Mouse (Mus musculus): ENCODE results near the gene Mup19.
"Not testable (repeated sequence)": the region's sequence is repeated elsewhere in the genome, so short reads cannot be mapped to it uniquely, and the experiment has no call there.

Mup19 gene

DNA sequence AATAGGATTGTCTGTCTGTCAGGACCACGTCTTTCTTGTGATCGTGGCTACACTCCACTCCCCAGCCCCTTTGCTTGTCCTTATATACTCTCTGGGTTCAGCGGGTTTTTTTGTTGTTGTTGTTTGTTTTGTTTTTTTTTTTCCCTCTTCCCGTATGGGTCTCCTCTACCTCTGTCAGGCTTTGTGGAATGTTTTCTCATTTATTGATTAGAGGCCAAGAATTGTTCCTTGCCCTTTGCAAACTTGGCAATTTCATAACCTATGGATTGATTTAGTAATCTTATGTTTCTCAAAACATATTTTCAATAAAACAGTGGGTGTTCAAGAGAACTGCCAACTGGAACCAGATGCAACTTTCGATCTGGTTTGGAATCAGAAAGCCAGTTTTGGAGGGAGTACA is at the start of gene Mup19:
Gene Mup19, minus strand, starts transcription at position 101 of the 400 bp plus-strand sequence.
- DNase-seq (ENCODE audit: low spot score in 2 of 2), result not testable (repeated sequence)

- no peak for DNase-seq (ENCODE audit: low spot score in 2 of 2)
Measured at GRCm38 (mm10) chr4:61829211-61829610, 47.1 kb upstream of the Mup19 start.

GRCm38 (mm10) chr4:61823185-61823584 is 41.1 kb upstream of the Mup19 start:
- no peak for DNase-seq (ENCODE audit: low spot score in 2 of 2)

DNA sequence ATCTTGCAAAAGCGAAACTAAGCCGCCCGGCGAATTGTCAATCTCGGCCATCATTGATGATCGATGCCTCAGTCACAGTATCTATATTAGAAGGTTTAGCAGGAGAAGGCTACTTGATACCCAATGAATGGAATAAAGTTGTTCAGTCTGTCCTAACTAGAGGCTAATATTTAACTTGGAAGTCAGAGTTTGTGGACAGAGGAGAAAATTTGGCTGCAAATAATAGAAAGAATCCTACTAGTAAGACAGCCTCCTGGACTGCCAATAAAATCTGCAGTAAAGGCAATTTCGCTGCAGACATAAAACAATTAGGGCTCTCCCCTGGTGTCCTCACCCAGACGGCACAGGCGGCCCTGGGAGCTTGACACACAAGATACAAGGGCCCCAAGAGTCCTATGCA is 40.5 kb upstream of the Mup19 start:
- DNase-seq (ENCODE audit: low spot score in 2 of 2), result not testable (repeated sequence)

DNA sequence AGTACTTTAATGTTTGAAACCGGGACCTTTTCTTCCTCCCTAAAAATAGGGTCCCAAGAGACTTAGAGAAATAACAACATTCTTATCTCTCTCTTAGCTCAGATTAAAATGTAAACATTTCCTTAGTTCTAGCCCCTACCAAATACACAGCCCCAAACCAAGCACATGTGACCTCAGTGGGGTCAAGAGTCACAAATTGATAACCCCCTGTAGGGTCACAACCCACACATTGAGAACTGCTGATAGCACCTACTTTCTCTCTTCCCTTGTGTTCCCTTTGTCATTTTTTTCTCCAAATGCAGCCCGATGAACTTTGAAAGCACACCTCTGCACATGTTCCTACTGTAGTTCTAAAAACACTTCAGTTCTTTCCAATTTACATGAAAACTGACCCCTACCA is 33.5 kb upstream of the Mup19 start:
- DNase-seq (ENCODE audit: low spot score in 2 of 2), result no peak

GRCm38 (mm10) chr4:61813435-61813834 is 31.4 kb upstream of the Mup19 start:
- no peak for DNase-seq (ENCODE audit: low spot score in 2 of 2)

DNA sequence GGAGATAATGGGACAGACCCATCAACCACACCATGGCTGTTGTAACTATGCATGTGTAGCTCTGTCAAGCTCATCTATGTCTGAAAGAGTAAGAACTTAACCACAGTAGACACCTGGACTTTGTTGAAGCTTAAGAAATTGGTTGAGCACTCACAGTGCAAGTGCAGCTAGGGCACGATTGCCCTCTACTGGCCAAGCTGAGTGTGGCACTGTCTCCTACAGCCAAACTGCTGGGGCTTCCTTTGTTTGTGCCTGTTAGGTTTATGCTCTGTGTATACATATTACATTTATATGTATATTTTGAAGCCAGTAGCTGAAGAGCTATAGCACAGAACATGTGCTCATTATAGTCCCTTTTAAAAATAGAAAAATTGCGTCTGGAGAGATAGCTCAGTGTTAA is 29.1 kb upstream of the Mup19 start:
- DNase-seq (ENCODE audit: low spot score in 2 of 2), result peak in 1 of 2 experiments; percentile 20

DNA sequence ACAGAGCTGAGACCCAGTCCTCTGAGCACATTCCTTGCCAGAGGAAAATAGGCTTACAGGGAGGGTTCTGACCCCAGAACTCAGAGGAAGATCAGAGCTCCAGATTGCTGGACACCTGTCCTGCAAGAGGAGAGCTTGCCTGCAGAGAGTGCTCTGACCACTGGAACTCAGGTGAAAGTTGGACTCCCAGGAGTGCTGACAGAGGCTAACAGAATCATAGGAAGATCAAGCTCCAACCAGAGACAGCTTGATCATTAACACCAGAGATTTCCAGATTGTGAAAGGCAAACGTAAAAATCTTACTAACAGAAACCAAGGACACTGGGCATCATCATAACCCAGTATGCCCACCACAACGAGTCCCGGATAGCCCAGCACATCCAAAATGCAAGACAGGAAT is 26.9 kb upstream of the Mup19 start:
- not testable (repeated sequence) for DNase-seq (ENCODE audit: low spot score in 2 of 2)

- not testable (repeated sequence) for DNase-seq (ENCODE audit: low spot score in 2 of 2)
Measured at GRCm38 (mm10) chr4:61789699-61790098, 7.6 kb upstream of the Mup19 start.

DNA sequence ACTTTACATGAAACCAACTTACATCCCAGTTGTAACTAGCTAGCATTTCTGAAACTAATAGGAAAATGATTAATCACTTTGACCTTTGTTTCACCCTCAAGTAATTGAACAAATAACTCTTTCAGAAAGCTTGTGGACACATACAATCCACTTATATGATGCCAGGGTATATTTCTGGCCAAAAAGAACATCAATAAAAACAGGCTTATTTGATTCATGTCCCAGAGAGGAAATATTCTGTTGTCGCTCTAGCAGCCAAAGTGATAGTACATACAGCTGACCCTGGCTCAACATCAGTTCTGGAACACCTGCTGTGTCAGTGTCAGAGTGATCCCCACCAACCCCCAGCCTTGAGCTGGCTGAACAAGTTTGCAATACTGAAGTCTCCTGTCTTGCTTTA is 2.2 kb upstream of the Mup19 start:
- DNase-seq (ENCODE audit: low spot score in 2 of 2), result not testable (repeated sequence)
